Mouse (Mus musculus): ENCODE measurements at regions not wholly inside any gene's neighbourhood (a gene's known extent, or its start where the extent isn't known, plus 50 kb on each side); places are given as distances from the start of the nearest gene placed in this dataset.
"Not testable (repeated sequence)": the region's sequence is repeated elsewhere in the genome, so short reads cannot be mapped to it uniquely, and the experiment has no call there.

- 63% methylated on average over 3 of the region's 3 CpGs for WGBS (ENCODE audit: insufficient replicate concordance)
- no peak overlapping the region for H3K27ac ChIP-seq (ENCODE audit: low read depth, low read length)
- no peak for ATAC-seq (replicated peaks; ENCODE audit: insufficient number of reproducible peaks, low FRiP score, low TSS enrichment)
- H3K36me3 ChIP-seq (ENCODE audit: control insufficient read depth, insufficient read depth, low read length) = no peaks in the 10 kb centered on the region
- no peak overlapping the region for H3K9ac ChIP-seq (ENCODE audit: low read depth, low read length)
- no peak overlapping the region for H3K4me3 ChIP-seq (ENCODE audit: low read depth, low read length)
- no peak overlapping the region for H3K4me2 ChIP-seq
- no peaks in the 10 kb centered on the region for H3K4me1 ChIP-seq (ENCODE audit: control insufficient read depth, insufficient read depth, low read length)
- H3K27me3 ChIP-seq (ENCODE audit: control insufficient read depth, insufficient read depth, low read length) = no peaks in the 10 kb centered on the region
- no peaks in the 10 kb centered on the region for H3K9me3 ChIP-seq (replicated peaks; ENCODE audit: control insufficient read depth, low read length)
Measured at GRCm38 (mm10) chr4:110073836-110074235, 96.0 kb downstream of the Dmrta2 start.

- H3K9ac ChIP-seq (ENCODE audit: low read depth, low read length) = no peak overlapping the region
- H3K9me3 ChIP-seq (replicated peaks; ENCODE audit: control insufficient read depth, low read length) = no peaks in the 10 kb centered on the region
- H3K4me2 ChIP-seq = no peak overlapping the region
- no peaks in the 10 kb centered on the region for H3K36me3 ChIP-seq (ENCODE audit: control insufficient read depth, insufficient read depth, low read length)
- no peak for ATAC-seq (replicated peaks; ENCODE audit: insufficient number of reproducible peaks, low FRiP score, low TSS enrichment)
- H3K27ac ChIP-seq (ENCODE audit: low read depth, low read length) = no peak overlapping the region
- H3K4me3 ChIP-seq (ENCODE audit: low read depth, low read length) = no peak overlapping the region
- no peaks in the 10 kb centered on the region for H3K4me1 ChIP-seq (ENCODE audit: control insufficient read depth, insufficient read depth, low read length)
- no peaks in the 10 kb centered on the region for H3K27me3 ChIP-seq (ENCODE audit: control insufficient read depth, insufficient read depth, low read length)
Measured at GRCm38 (mm10) chr4:110083371-110083770, 105.5 kb downstream of the Dmrta2 start.

- 39% methylated on average over 9 of the region's 9 CpGs for WGBS (ENCODE audit: insufficient replicate concordance)
- Histone ChIP-seq H3K36me3 (ENCODE audit: control insufficient read depth, insufficient read depth, low read length) (no peaks in the 10 kb centered on the region), H3K4me1 (ENCODE audit: control insufficient read depth, insufficient read depth, low read length) (no peaks in the 10 kb centered on the region), H3K4me3 (ENCODE audit: low read depth, low read length) (no peak overlapping the region), H3K9me3 (replicated peaks; ENCODE audit: control insufficient read depth, low read length) (no peaks in the 10 kb centered on the region), H3K27me3 (ENCODE audit: control insufficient read depth, insufficient read depth, low read length) (no peaks in the 10 kb centered on the region), H3K27ac (ENCODE audit: low read depth, low read length) (no peak overlapping the region), H3K4me2 (no peak overlapping the region), H3K9ac (ENCODE audit: low read depth, low read length) (no peak overlapping the region)
- ATAC-seq (replicated peaks; ENCODE audit: insufficient number of reproducible peaks, low FRiP score, low TSS enrichment) = no peak
Measured at GRCm38 (mm10) chr4:110087570-110088247, 109.9 kb downstream of the Dmrta2 start.

- no peaks in the 10 kb centered on the region for H3K36me3 ChIP-seq (ENCODE audit: control insufficient read depth, insufficient read depth, low read length)
- no peaks in the 10 kb centered on the region for H3K9me3 ChIP-seq (replicated peaks; ENCODE audit: control insufficient read depth, low read length)
- H3K27me3 ChIP-seq (ENCODE audit: control insufficient read depth, insufficient read depth, low read length) = no peaks in the 10 kb centered on the region
- no peak overlapping the region for H3K4me3 ChIP-seq (ENCODE audit: low read depth, low read length)
- no peak for ATAC-seq (replicated peaks; ENCODE audit: insufficient number of reproducible peaks, low FRiP score, low TSS enrichment)
- no peak overlapping the region for H3K27ac ChIP-seq (ENCODE audit: low read depth, low read length)
- no peak overlapping the region for H3K4me2 ChIP-seq
- 81% methylated on average over 6 of the region's 6 CpGs for whole genome bisulfite sequencing (ENCODE audit: insufficient replicate concordance)
- no peaks in the 10 kb centered on the region for H3K4me1 ChIP-seq (ENCODE audit: control insufficient read depth, insufficient read depth, low read length)
- no peak overlapping the region for H3K9ac ChIP-seq (ENCODE audit: low read depth, low read length)
Measured at GRCm38 (mm10) chr4:110093040-110093820, 115.4 kb downstream of the Dmrta2 start.

GRCm38 (mm10) chr4:110094541-110094940, 116.7 kb downstream of the Dmrta2 start:
- Histone ChIP-seq H3K4me3 (ENCODE audit: low read depth, low read length) (no peak overlapping the region), H3K9me3 (replicated peaks; ENCODE audit: control insufficient read depth, low read length) (no peaks in the 10 kb centered on the region), H3K4me1 (ENCODE audit: control insufficient read depth, insufficient read depth, low read length) (no peaks in the 10 kb centered on the region), H3K36me3 (ENCODE audit: control insufficient read depth, insufficient read depth, low read length) (no peaks in the 10 kb centered on the region), H3K4me2 (no peak overlapping the region), H3K27ac (ENCODE audit: low read depth, low read length) (no peak overlapping the region), H3K27me3 (ENCODE audit: control insufficient read depth, insufficient read depth, low read length) (no peaks in the 10 kb centered on the region), H3K9ac (ENCODE audit: low read depth, low read length) (no peak overlapping the region)
- ATAC-seq (replicated peaks; ENCODE audit: insufficient number of reproducible peaks, low FRiP score, low TSS enrichment) = no peak
- 68% methylated on average over 1 of the region's 1 CpGs for WGBS (ENCODE audit: insufficient replicate concordance)

- H3K27me3 ChIP-seq (ENCODE audit: control insufficient read depth, insufficient read depth, low read length) = no peaks in the 10 kb centered on the region
- H3K4me2 ChIP-seq = no peak overlapping the region
- WGBS (ENCODE audit: insufficient replicate concordance) = 72% methylated on average over 11 of the region's 11 CpGs
- H3K4me3 ChIP-seq (ENCODE audit: low read depth, low read length) = no peak overlapping the region
- H3K9ac ChIP-seq (ENCODE audit: low read depth, low read length) = no peak overlapping the region
- no peaks in the 10 kb centered on the region for H3K9me3 ChIP-seq (replicated peaks; ENCODE audit: control insufficient read depth, low read length)
- no peak overlapping the region for H3K27ac ChIP-seq (ENCODE audit: low read depth, low read length)
- H3K4me1 ChIP-seq (ENCODE audit: control insufficient read depth, insufficient read depth, low read length) = no peaks in the 10 kb centered on the region
- no peaks in the 10 kb centered on the region for H3K36me3 ChIP-seq (ENCODE audit: control insufficient read depth, insufficient read depth, low read length)
- ATAC-seq (replicated peaks; ENCODE audit: insufficient number of reproducible peaks, low FRiP score, low TSS enrichment) = no peak
Measured at GRCm38 (mm10) chr4:110095760-110096593, 118.1 kb downstream of the Dmrta2 start.

GRCm38 (mm10) chr4:110104119-110104518, 126.3 kb downstream of the Dmrta2 start:
- not testable (repeated sequence) for H3K27me3 ChIP-seq (ENCODE audit: control insufficient read depth, insufficient read depth, low read length); H3K9ac ChIP-seq (ENCODE audit: low read depth, low read length); H3K36me3 ChIP-seq (ENCODE audit: control insufficient read depth, insufficient read depth, low read length); H3K27ac ChIP-seq (ENCODE audit: low read depth, low read length); H3K9me3 ChIP-seq (replicated peaks; ENCODE audit: control insufficient read depth, low read length); H3K4me1 ChIP-seq (ENCODE audit: control insufficient read depth, insufficient read depth, low read length); ATAC-seq (replicated peaks; ENCODE audit: insufficient number of reproducible peaks, low FRiP score, low TSS enrichment); H3K4me3 ChIP-seq (ENCODE audit: low read depth, low read length); H3K4me2 ChIP-seq
- 90% methylated on average over 7 of the region's 7 CpGs for WGBS (ENCODE audit: insufficient replicate concordance)

- no peak for ATAC-seq (replicated peaks; ENCODE audit: insufficient number of reproducible peaks, low FRiP score, low TSS enrichment)
- Histone ChIP-seq H3K4me2 (no peak overlapping the region), H3K9me3 (replicated peaks; ENCODE audit: control insufficient read depth, low read length) (no peaks in the 10 kb centered on the region), H3K9ac (ENCODE audit: low read depth, low read length) (no peak overlapping the region), H3K4me3 (ENCODE audit: low read depth, low read length) (no peak overlapping the region), H3K27me3 (ENCODE audit: control insufficient read depth, insufficient read depth, low read length) (no peaks in the 10 kb centered on the region), H3K36me3 (ENCODE audit: control insufficient read depth, insufficient read depth, low read length) (no peaks in the 10 kb centered on the region), H3K27ac (ENCODE audit: low read depth, low read length) (no peak overlapping the region), H3K4me1 (ENCODE audit: control insufficient read depth, insufficient read depth, low read length) (no peaks in the 10 kb centered on the region)
- 67% methylated on average over 7 of the region's 7 CpGs for WGBS (ENCODE audit: insufficient replicate concordance)
Measured at GRCm38 (mm10) chr4:110106620-110107243, 128.9 kb downstream of the Dmrta2 start.

Measured in heart, embryonic 11.5 days (tissue).